Mouse (Mus musculus) lung, postnatal 14 days (tissue): Measurements from ENCODE around the gene Tst.

Source experiments
- DNase-seq: peaks from one replicate; pipeline ENCODE4 v3.0.0; 2021

Tst gene

DNA sequence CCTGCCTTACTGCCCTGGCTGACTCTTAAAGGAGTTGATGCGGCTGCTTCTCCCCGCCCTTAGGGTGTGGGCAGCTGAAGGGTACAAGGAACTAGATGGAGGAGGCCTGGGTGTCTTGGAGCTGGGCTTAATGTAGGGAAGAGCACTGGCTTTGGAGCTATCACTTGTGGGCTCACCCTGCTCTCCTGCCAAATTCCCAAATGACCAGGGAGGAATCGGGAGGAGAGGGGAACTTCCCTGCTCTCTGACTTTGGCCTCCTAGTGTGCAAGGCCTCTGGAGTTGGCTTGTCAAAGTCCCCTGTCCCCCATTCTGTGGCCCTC is 23.4 kb upstream of the Tst start:
- DNase-seq: no peak

DNA sequence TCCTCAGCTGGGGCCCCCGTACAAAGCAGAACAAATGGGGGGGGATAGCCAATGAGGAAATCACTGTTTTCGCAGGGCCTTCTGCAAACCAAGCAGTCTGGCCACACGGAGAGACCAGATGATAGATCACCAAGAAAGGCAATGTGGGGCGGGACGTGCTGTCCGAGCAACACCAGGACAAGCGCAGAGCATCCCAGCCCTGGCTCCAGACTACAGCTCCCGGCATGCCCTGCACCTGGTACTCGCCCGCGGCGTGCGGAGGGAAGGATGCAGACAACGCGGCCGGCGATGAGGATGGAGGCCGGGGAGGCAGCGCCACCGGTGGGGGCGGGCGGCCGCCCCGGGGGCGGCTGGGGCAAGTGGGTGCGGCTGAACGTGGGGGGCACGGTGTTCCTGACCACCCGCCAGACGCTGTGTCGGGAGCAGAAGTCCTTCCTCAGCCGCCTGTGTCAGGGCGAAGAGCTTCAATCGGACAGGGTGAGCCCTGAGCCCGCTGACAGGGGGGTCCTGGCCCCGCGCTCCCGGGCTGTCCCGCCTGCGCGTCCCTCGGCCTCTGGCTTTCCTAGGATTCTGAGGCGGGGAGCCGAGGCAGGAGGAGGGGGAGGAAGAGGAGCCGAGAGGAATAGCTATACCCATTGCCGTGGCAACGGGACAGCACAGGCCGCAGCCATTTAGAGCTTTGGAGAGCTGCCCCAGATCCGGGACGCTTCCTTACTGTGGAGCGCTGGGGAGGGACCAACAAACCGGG is 22.9 kb upstream of the Tst start, which contains the start of gene Kctd17:
Kctd17 (plus strand) TSS at position 174 of the 748 bp plus-strand sequence.
- DNase-seq: peak; percentile 70

GRCm38 (mm10) chr15:78425230-78425629 is 19.5 kb upstream of the Tst start:
- DNase-seq: no peak

GRCm38 (mm10) chr15:78424507-78424906 is 18.8 kb upstream of the Tst start:
- peak; percentile 33 for DNase-seq

DNA sequence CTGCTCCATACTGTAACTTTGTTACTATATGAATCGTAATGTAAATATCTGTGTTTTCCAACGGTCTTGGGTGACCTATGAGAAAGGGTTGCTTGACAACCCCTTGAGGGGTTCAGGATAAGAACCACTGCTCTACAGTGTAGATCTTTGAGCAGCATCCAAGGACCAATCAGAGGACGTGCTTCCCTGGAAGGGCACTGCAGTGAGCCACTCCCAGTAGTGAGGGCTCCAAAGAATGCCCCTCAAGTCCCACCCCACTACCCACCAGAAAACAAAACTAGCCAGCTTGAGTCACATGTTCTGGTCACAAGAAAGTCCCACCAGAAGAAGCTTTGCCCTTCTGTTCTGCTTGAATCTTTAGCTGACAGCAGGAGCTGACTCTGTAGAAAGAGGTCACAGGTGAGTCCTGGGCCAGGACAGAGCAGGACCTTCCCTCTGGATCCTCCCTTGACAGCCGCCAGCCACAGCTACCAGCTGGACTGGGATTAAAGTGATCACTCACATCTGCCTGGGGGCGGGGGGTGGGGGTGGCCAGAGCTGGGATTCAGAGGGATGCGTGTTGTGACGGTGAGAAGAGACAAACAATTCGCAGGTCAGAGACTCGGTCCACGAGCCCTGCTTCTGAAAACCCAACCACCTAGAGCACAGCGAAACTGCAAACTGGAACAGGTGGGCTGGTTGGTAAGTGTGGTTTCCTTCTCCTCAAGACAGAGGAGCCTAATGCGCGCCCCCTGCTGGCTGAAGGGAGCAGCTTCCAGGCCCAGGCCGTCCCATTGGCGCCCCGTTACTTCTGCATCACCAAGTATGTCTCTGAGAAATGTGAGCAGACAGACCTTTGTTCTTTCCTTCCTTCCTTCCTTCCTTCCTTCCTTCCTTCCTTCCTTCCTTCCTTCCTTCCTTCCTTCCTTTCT is 16.6 kb upstream of the Tst start:
- DNase-seq: peak; percentile 90

DNA sequence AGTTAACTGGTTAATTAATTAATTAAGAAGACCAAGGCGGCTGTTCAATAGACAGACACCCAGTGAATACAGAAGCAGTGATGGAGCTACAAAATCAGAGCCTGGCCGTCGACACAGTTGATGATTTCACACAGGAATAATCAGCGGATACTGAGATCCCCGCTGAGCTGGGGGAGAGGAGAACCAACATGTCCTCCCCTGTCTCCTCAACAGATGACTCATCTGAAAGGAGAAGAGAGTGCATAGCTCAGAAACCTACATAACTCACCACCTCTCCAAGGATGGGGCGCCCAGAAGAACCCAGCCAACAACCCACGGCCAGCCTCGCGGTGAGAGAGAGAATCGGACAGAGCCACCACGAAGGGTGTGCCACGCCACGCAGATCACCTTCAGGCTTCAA is 14.7 kb upstream of the Tst start:
- DNase-seq: no peak

- DNase-seq: peak; percentile 46
Observed at GRCm38 (mm10) chr15:78416937-78417336, 11.2 kb upstream of the Tst start.

DNA sequence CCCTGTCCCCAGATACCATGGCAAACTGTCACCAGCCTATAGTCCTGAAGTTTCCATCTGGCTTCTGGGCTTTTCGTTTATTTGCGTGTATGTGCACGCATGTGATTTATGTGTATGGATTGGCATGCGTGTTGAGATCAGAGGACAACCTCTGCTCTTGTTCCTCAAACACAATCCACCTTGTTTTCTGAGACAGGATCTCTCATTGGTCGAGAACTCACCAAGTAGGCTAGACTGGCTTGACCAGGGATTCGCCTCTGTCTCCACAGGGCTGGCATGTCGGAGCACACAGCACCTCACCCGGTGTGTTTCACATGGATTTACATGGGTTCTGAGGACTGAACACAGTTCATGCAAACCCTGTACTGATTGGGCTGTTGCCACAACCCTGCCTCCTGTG is 8.4 kb upstream of the Tst start:
- no peak for DNase-seq

- DNase-seq: no peak
Observed at GRCm38 (mm10) chr15:78413719-78414117, 8.0 kb upstream of the Tst start.

- DNase-seq: no peak
Observed at GRCm38 (mm10) chr15:78413083-78413718, 7.5 kb upstream of the Tst start.

GRCm38 (mm10) chr15:78409570-78410052 is 3.9 kb upstream of the Tst start:
- no peak for DNase-seq

DNA sequence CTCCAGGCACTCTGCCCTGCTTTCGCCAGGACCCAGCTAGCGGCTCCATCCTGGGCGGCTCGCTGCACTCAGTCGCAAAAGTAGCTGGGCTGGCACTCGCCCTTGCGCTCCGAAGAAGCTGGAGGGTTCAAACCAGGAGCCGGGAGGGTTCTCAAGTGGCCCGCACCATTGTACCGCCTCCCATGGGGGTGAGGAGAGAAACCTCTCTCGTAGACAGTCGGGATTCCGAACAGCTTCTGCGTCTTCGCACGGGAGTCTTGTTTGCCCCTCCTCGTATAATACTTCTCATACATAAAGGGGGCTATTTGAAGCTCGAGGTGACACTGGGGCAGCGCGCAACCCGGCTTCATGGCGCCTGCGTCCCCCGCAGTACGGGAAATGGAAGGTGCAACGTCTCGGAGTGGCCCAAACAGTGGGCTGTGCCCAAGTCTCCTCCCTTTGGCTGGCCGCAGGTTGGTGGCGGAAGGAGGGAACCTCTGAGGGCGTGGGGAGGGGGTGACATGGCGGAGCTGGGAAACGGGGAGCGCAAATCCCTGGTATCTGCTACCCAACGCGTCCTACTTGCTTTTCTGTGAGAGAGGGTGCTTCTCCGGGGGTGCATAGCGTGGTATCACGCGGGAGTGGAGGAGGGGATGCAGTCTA is 707 bp upstream of the Tst start, which contains the start of gene Mpst:
Mpst (plus strand) TSS at position 124 of the 642 bp plus-strand sequence.
- DNase-seq: peak; percentile 90

GRCm38 (mm10) chr15:78405098-78405497 is 609 bp downstream of the Tst start:
- DNase-seq: no peak

GRCm38 (mm10) chr15:78403896-78404295 is 1.8 kb downstream of the Tst start:
- peak; percentile 45 for DNase-seq

DNA sequence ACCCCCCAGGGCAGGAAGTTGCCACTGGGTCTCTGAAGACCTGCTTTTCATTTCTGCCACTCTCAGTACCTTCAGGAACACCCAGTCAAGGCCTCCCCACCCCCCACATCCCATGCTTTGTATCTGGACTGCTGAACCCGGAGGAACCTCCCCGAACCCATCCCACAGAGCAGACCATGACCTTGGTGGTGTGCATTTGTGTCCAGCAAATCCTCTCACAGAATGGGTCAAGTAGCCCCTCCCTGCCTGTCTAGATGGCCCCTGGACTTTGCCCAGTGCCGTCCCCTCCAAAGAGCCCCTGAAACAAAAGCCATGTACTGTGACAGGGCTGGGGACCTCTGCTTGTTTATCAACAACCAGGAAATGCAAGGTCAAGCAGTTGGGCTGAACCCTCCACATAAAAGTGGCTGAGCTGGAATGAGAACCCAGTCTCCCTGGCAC is 2.4 kb downstream of the Tst start:
- DNase-seq: no peak

- DNase-seq: peak; percentile 82
Observed at GRCm38 (mm10) chr15:78402423-78402822, 3.3 kb downstream of the Tst start.

- DNase-seq: peak; percentile 74
Observed at GRCm38 (mm10) chr15:78401921-78402320, 3.8 kb downstream of the Tst start.

DNA sequence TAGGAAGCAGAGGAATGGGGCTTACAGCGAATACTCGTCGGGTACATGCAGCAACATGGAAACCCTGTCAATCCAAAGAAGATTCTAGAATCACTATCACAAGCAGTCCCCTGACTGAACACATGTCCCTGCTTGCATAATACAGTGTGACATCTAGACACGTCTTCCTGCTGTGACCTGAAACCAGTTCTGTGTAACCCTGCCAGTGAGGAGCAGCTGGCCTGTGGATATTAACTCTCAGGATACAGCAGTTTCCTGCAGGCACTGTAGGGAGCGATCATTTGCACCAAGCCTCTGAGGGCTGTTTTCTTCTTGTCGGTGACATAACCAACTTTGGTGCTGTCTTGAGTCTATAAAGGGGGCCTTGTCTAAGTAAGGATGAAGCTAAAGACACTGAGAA is 4.4 kb downstream of the Tst start:
- no peak for DNase-seq

GRCm38 (mm10) chr15:78395478-78395962 is 10.2 kb downstream of the Tst start, which contains the start of gene Tex33:
Gene Tex33 (minus strand): TSS chr15:78395912.
- no peak for DNase-seq

- no peak for DNase-seq
Observed at GRCm38 (mm10) chr15:78390855-78391254, 14.9 kb downstream of the Tst start.

GRCm38 (mm10) chr15:78385564-78385963 is 20.1 kb downstream of the Tst start:
- DNase-seq: no peak
